Comparison of ENCODE assay signal across 13 mouse cellular contexts in the genomic region with DNA sequence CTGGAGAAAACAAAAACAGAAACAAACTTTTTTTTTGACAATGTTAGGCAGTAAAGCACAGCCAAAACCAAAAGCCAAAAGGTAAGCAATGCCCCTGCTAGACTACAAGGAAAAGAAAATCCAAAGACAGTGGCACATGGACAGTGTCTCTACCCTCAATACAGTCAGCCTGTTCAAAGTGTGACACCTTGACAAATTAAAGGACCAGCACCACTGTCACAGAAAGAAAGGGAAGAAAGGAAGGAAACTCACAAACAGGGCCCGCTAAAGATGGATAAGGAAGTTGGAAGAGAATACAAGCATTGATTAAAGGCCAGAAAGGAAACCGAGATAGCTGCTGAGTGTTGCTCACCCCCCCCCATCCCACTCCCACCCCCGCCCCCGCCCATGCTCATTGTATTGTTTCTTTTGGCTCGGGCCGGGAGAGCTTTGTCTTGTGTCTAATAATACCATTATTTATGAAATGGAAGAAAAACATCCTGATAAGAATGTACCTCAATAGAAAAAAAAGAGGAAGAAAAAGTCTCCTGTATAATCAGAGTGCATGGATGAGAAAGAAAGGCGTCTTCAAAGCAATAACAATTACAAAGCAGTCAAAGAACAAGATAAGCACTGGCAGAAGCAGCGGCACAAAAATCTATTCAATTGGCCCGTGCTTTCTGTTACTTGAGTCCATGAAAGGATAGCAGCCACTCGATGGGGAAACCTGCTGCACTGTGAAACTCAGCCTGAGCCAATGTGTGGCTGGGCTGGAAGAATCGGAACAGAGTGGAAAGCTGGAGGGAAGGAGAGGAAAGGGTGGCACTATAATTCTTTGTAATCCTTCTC.
DNase-seq lines count a peak whose midpoint lies in the region; ATAC-seq lines count a peak whose summit lies in the region.
"Had no signal": no experiment of that assay in that cellular context is flagged by ENCODE, and none has a peak within 500 bp of the region (broad histone marks: within the 10 kb centered on the region; RNA-seq: fewer than 3 reads in every experiment).

No protein-coding gene starts in this region.

- H3K36me3 ChIP-seq in heart, embryonic 13.5 days, result no peaks in the 10 kb centered on the region
- no peaks in the 10 kb centered on the region for H3K36me3 ChIP-seq in lung, embryonic 16.5 days (ENCODE audit: control insufficient read depth, insufficient read depth, low read length)
- no peaks in the 10 kb centered on the region for H3K36me3 ChIP-seq in heart, embryonic 16.5 days (ENCODE audit: control insufficient read depth, insufficient read depth)
- H3K36me3 ChIP-seq: embryonic facial prominence, embryonic 15.5 days; liver, embryonic 13.5 days had no signal

- DNase-seq in heart, postnatal 4 days, result no peak
- no peak for DNase-seq in lung, postnatal 14 days
- peak; percentile 63 for DNase-seq in lung, postnatal 36 days
- no peak for DNase-seq in layer of hippocampus, adult 11-12 months (ENCODE audit: low spot score)
- no peak for DNase-seq in layer of hippocampus, adult 9-10 months (ENCODE audit: low spot score)
- DNase-seq: cerebellum, adult 11 months; kidney, adult 18-20 months; layer of hippocampus, adult 9-11 months; liver, embryonic 13.5 days had no signal

- H3K27ac ChIP-seq in heart, embryonic 13.5 days (replicated peaks), result 0 out of 2 replicates have a peak overlapping the region, but pooled peaks have one; percentile 1
- H3K27ac ChIP-seq in lung, embryonic 16.5 days (ENCODE audit: low read length), result peak overlapping the region; percentile 38; the same call in 1 of the 2 replicates
- H3K27ac ChIP-seq in heart, embryonic 16.5 days (ENCODE audit: low read length), result peak overlapping the region; percentile 58; the same call in 1 of the 2 replicates
- H3K27ac ChIP-seq: embryonic facial prominence, embryonic 15.5 days; liver, embryonic 13.5 days had no signal

- 18% methylated on average over 11 of the region's 11 CpGs for WGBS in heart, embryonic 13.5 days
- 32% methylated on average over 11 of the region's 11 CpGs for WGBS in lung, embryonic 16.5 days
- WGBS in heart, embryonic 16.5 days, result 32% methylated on average over 11 of the region's 11 CpGs

- no peaks in the 10 kb centered on the region for H3K27me3 ChIP-seq in heart, embryonic 13.5 days (replicated peaks)
- H3K27me3 ChIP-seq in lung, embryonic 16.5 days (ENCODE audit: control insufficient read depth, insufficient read depth, low read depth, low read length), result no peaks in the 10 kb centered on the region
- H3K27me3 ChIP-seq in heart, embryonic 16.5 days (ENCODE audit: control insufficient read depth, insufficient read depth, low read length), result no peaks in the 10 kb centered on the region
- H3K27me3 ChIP-seq: embryonic facial prominence, embryonic 15.5 days; liver, embryonic 13.5 days had no signal

- peaks cover 18% of the 10 kb centered on the region; the same call in 1 of the 2 replicates for H3K4me1 ChIP-seq in heart, embryonic 13.5 days
- 0 out of 2 replicates have a peak, but pooled peaks cover 4% of the 10 kb centered on the region for H3K4me1 ChIP-seq in lung, embryonic 16.5 days (replicated peaks; ENCODE audit: control insufficient read depth, insufficient read depth, low read length)
- peaks cover 7% of the 10 kb centered on the region for H3K4me1 ChIP-seq in heart, embryonic 16.5 days (ENCODE audit: control insufficient read depth, insufficient read depth, low read length)
- H3K4me1 ChIP-seq: embryonic facial prominence, embryonic 15.5 days; liver, embryonic 13.5 days had no signal

- H3K4me3 ChIP-seq in heart, embryonic 13.5 days, result no peak overlapping the region
- H3K4me3 ChIP-seq in lung, embryonic 16.5 days (ENCODE audit: low read length), result no peak overlapping the region
- H3K4me3 ChIP-seq in heart, embryonic 16.5 days (ENCODE audit: low read length), result no peak overlapping the region
- H3K4me3 ChIP-seq: embryonic facial prominence, embryonic 15.5 days; liver, embryonic 13.5 days had no signal

- no peak for ATAC-seq in heart, embryonic 13.5 days (ENCODE audit: extremely low read depth, insufficient number of reproducible peaks, low FRiP score, low TSS enrichment)
- ATAC-seq in lung, embryonic 16.5 days (ENCODE audit: low read depth), result peak; percentile 73
- peak; percentile 81 for ATAC-seq in heart, embryonic 16.5 days (replicated peaks; ENCODE audit: extremely low read depth, insufficient read depth, low FRiP score)

- H3K9me3 ChIP-seq in heart, embryonic 13.5 days, result no peaks in the 10 kb centered on the region
- no peaks in the 10 kb centered on the region for H3K9me3 ChIP-seq in lung, embryonic 16.5 days (ENCODE audit: control insufficient read depth, low read length)
- H3K9me3 ChIP-seq in heart, embryonic 16.5 days (replicated peaks; ENCODE audit: control insufficient read depth, low read length), result no peaks in the 10 kb centered on the region
- H3K9me3 ChIP-seq: embryonic facial prominence, embryonic 15.5 days; liver, embryonic 13.5 days had no signal

- H3K4me2 ChIP-seq in heart, embryonic 13.5 days, result peak overlapping the region; percentile 16
- H3K4me2 ChIP-seq in lung, embryonic 16.5 days (ENCODE audit: low read depth, low read length), result 0 out of 2 replicates have a peak overlapping the region, but pooled peaks have one; percentile 11
- H3K4me2 ChIP-seq in heart, embryonic 16.5 days (ENCODE audit: low read depth, low read length), result peak overlapping the region; percentile 34; the same call in 1 of the 2 replicates
- H3K4me2 ChIP-seq: embryonic facial prominence, embryonic 15.5 days; liver, embryonic 13.5 days had no signal

- no peak overlapping the region for H3K9ac ChIP-seq in heart, embryonic 13.5 days
- H3K9ac ChIP-seq in lung, embryonic 16.5 days (ENCODE audit: low read length), result no peak overlapping the region
- H3K9ac ChIP-seq in heart, embryonic 16.5 days (ENCODE audit: low read length), result no peak overlapping the region
- H3K9ac ChIP-seq: embryonic facial prominence, embryonic 15.5 days; liver, embryonic 13.5 days had no signal

Comparison
In these comparisons a context has a peak if more than half of its experiments do, and no peak if none do; other contexts are left out.
1. H3K27ac ChIP-seq: peak in every context shown above with its lines; median percentile 58 in heart, embryonic 16.5 days; 38 in lung, embryonic 16.5 days; 1 in heart, embryonic 13.5 days.